Mouse (Mus musculus) ES-Bruce4 (cell line): Measurements from ENCODE around the gene Galm.

Experiments used
- CTCF ChIP-seq: IDR thresholded peaks from one replicate; pipeline ENCODE4 v1.8.1; 2011; ENCODE audit warnings: low read depth, low read length
- POLR2A ChIP-seq: IDR thresholded peaks from one replicate; pipeline ENCODE4 v1.8.1; 2011; ENCODE audit warnings: low read length; ENCODE audit not compliant: insufficient read depth

- TF ChIP-seq CTCF (no peak), POLR2A (no peak)
Observed at GRCm38 (mm10) chr17:80113468-80113867, 13.8 kb upstream of the Galm start.
